Mouse (Mus musculus) kidney, embryonic 16.5 days (tissue): ENCODE data around the gene Nell1. TPM values are rescaled to one million over a fixed set of nuclear protein-coding genes. Genes with fewer than 3 reads are reported as not detected.

Source experiments
- ATAC-seq: fragments of 200-750 bp; cut with Nextera tagmentation; 2 replicates; pipeline ENCODE4 v1.8.0; 2017; ENCODE audit warnings: moderate TSS enrichment; ENCODE audit not compliant: low FRiP score, low TSS enrichment
- H3K27ac ChIP-seq: fragments of 300-500 bp; sonication (generic); 2 replicates; pipeline ENCODE4 v1.5.1; 2014; ENCODE audit warnings: low read length
- H3K27me3 ChIP-seq: fragments of 300-500 bp; sonication (generic); 2 replicates; pipeline ENCODE4 v1.6.1; 2014; ENCODE audit warnings: low read length, control low read depth, mixed read lengths; ENCODE audit not compliant: insufficient read depth
- H3K36me3 ChIP-seq: fragments of 300-500 bp; sonication (generic); 2 replicates; pipeline ENCODE4 v1.6.1; 2014; ENCODE audit warnings: low read length, control low read depth, mixed read lengths; ENCODE audit not compliant: insufficient read depth
- H3K4me1 ChIP-seq: fragments of 300-500 bp; sonication (generic); 2 replicates; pipeline ENCODE4 v1.6.1; 2014; ENCODE audit warnings: low read length, control low read depth, mixed read lengths; ENCODE audit not compliant: insufficient read depth
- H3K4me2 ChIP-seq: fragments of 300-500 bp; sonication (generic); replicated peaks from 2 replicates; pipeline ENCODE4 v1.6.1; 2014; ENCODE audit warnings: low read depth, low read length
- H3K4me3 ChIP-seq: fragments of 300-500 bp; sonication (generic); 2 replicates; pipeline ENCODE4 v1.5.1; 2014; ENCODE audit warnings: mild to moderate bottlenecking, low read length
- H3K9ac ChIP-seq: fragments of 300-500 bp; sonication (generic); replicated peaks from 2 replicates; pipeline ENCODE4 v1.6.1; 2014; ENCODE audit warnings: low read length
- H3K9me3 ChIP-seq: fragments of 300-500 bp; sonication (generic); 2 replicates; pipeline ENCODE4 v1.6.1; 2016; ENCODE audit warnings: low read length, control low read depth
- WGBS: fragments of 180-500 bp; shearing (Covaris S2); extraction: QIAGEN DNeasy Blood & Tissue Kit; methylation state at CpG from one replicate; pipeline ENCODE4 v1.1.7; 2014; 5-methylcytosine and 5-hydroxymethylcytosine counted together
- polyA plus RNA-seq: library from polyadenylated mRNA; unstranded; fragments of >200 nt; fragmentation: Nextera tagmentation; extraction: Ambion mirVana; gene quantifications from 2 replicates; pipeline ENCODE4 v1.2.1, GENCODE M21; 2015

Nell1 gene
- polyA plus RNA-seq, 1 experiment from 2014 or later, result 10.9 TPM

- 83% methylated on average over 2 of the region's 2 CpGs for WGBS
Observed at GRCm38 (mm10) chr7:50226621-50227020, 252.0 kb downstream of the Nell1 start.

GRCm38 (mm10) chr7:50228273-50228672 lies 253.6 kb downstream of the Nell1 start:
- Histone ChIP-seq H3K4me3 (no peak overlapping the region), H3K4me2 (no peak overlapping the region), H3K27ac (no peak overlapping the region), H3K9ac (no peak overlapping the region), H3K36me3 (no peaks in the 10 kb centered on the region), H3K27me3 (no peaks in the 10 kb centered on the region), H3K4me1 (no peaks in the 10 kb centered on the region), H3K9me3 (no peaks in the 10 kb centered on the region)
- 50% methylated on average over 4 of the region's 4 CpGs for WGBS
- no peak for ATAC-seq

More at GRCm38 (mm10) chr7:50226621-50227020, 252.0 kb downstream of the Nell1 start:
- no peak overlapping the region for H3K4me3 ChIP-seq
- no peak overlapping the region for H3K27ac ChIP-seq
- no peak overlapping the region for H3K9ac ChIP-seq
- H3K4me2 ChIP-seq, result no peak overlapping the region
- no peaks in the 10 kb centered on the region for H3K4me1 ChIP-seq
- no peaks in the 10 kb centered on the region for H3K9me3 ChIP-seq
- ATAC-seq, result no peak
- no peaks in the 10 kb centered on the region for H3K36me3 ChIP-seq
- H3K27me3 ChIP-seq, result no peaks in the 10 kb centered on the region

GRCm38 (mm10) chr7:50241213-50241612 lies 266.5 kb downstream of the Nell1 start:
- WGBS, result 75% methylated on average over 4 of the region's 4 CpGs
- Histone ChIP-seq H3K4me1 (no peaks in the 10 kb centered on the region), H3K4me3 (no peak overlapping the region), H3K27me3 (no peaks in the 10 kb centered on the region), H3K36me3 (no peaks in the 10 kb centered on the region), H3K9ac (no peak overlapping the region), H3K4me2 (no peak overlapping the region), H3K27ac (no peak overlapping the region), H3K9me3 (no peaks in the 10 kb centered on the region; the same call in 1 of the 2 replicates)
- no peak for ATAC-seq

- Histone ChIP-seq H3K27me3 (no peaks in the 10 kb centered on the region), H3K4me1 (no peaks in the 10 kb centered on the region), H3K9me3 (no peaks in the 10 kb centered on the region; the same call in 1 of the 2 replicates), H3K36me3 (no peaks in the 10 kb centered on the region), H3K4me2 (no peak overlapping the region), H3K4me3 (no peak overlapping the region), H3K27ac (no peak overlapping the region), H3K9ac (no peak overlapping the region)
- WGBS, result 66% methylated on average over 5 of the region's 5 CpGs
- ATAC-seq, result no peak
Observed at GRCm38 (mm10) chr7:50241634-50242273, 267.1 kb downstream of the Nell1 start.

GRCm38 (mm10) chr7:50253166-50253565 lies 278.5 kb downstream of the Nell1 start:
- no peaks in the 10 kb centered on the region for H3K9me3 ChIP-seq
- no peak overlapping the region for H3K27ac ChIP-seq
- H3K9ac ChIP-seq, result no peak overlapping the region
- H3K27me3 ChIP-seq, result no peaks in the 10 kb centered on the region
- H3K4me3 ChIP-seq, result no peak overlapping the region
- no peak for ATAC-seq
- H3K36me3 ChIP-seq, result no peaks in the 10 kb centered on the region
- no peaks in the 10 kb centered on the region for H3K4me1 ChIP-seq
- no peak overlapping the region for H3K4me2 ChIP-seq
- 72% methylated on average over 3 of the region's 3 CpGs for WGBS

GRCm38 (mm10) chr7:50260016-50260415 lies 285.4 kb downstream of the Nell1 start:
- WGBS, result 76% methylated on average over 3 of the region's 3 CpGs
- ATAC-seq, result no peak
- Histone ChIP-seq H3K27me3 (no peaks in the 10 kb centered on the region), H3K4me1 (no peaks in the 10 kb centered on the region), H3K4me3 (no peak overlapping the region), H3K9ac (no peak overlapping the region), H3K4me2 (no peak overlapping the region), H3K36me3 (no peaks in the 10 kb centered on the region), H3K27ac (no peak overlapping the region), H3K9me3 (no peaks in the 10 kb centered on the region)

- H3K9me3 ChIP-seq, result no peaks in the 10 kb centered on the region
- H3K4me1 ChIP-seq, result no peaks in the 10 kb centered on the region
- H3K4me3 ChIP-seq, result no peak overlapping the region
- H3K27me3 ChIP-seq, result no peaks in the 10 kb centered on the region
- 32% methylated on average over 3 of the region's 3 CpGs for WGBS
- no peak overlapping the region for H3K27ac ChIP-seq
- no peaks in the 10 kb centered on the region for H3K36me3 ChIP-seq
- no peak overlapping the region for H3K9ac ChIP-seq
- peak; percentile 42; the same call in 1 of the 2 replicates for ATAC-seq
- H3K4me2 ChIP-seq, result no peak overlapping the region
Observed at GRCm38 (mm10) chr7:50295508-50295907, 320.8 kb downstream of the Nell1 start.

GRCm38 (mm10) chr7:50338226-50338625 lies 363.6 kb downstream of the Nell1 start:
- no peaks in the 10 kb centered on the region for H3K36me3 ChIP-seq
- WGBS, result 88% methylated on average over 5 of the region's 5 CpGs
- ATAC-seq, result no peak

GRCm38 (mm10) chr7:50338757-50339156 lies 364.1 kb downstream of the Nell1 start:
- H3K4me2 ChIP-seq, result no peak overlapping the region
- no peak overlapping the region for H3K4me3 ChIP-seq
- H3K9ac ChIP-seq, result no peak overlapping the region
- no peak for ATAC-seq
- no peaks in the 10 kb centered on the region for H3K9me3 ChIP-seq
- 85% methylated on average over 5 of the region's 5 CpGs for WGBS
- H3K27me3 ChIP-seq, result no peaks in the 10 kb centered on the region
- no peak overlapping the region for H3K27ac ChIP-seq
- no peaks in the 10 kb centered on the region for H3K36me3 ChIP-seq
- H3K4me1 ChIP-seq, result no peaks in the 10 kb centered on the region

More at GRCm38 (mm10) chr7:50338226-50338625, 363.6 kb downstream of the Nell1 start:
- Histone ChIP-seq H3K9ac (no peak overlapping the region), H3K27me3 (no peaks in the 10 kb centered on the region), H3K27ac (no peak overlapping the region), H3K9me3 (no peaks in the 10 kb centered on the region), H3K4me3 (no peak overlapping the region), H3K4me1 (no peaks in the 10 kb centered on the region), H3K4me2 (no peak overlapping the region)

GRCm38 (mm10) chr7:50351564-50351963 lies 376.9 kb downstream of the Nell1 start:
- no peak overlapping the region for H3K27ac ChIP-seq

More at GRCm38 (mm10) chr7:50351564-50351963, 376.9 kb downstream of the Nell1 start:
- Histone ChIP-seq H3K36me3 (no peaks in the 10 kb centered on the region), H3K4me1 (peaks cover 3% of the 10 kb centered on the region; the same call in 1 of the 2 replicates), H3K27me3 (no peaks in the 10 kb centered on the region), H3K4me3 (no peak overlapping the region), H3K4me2 (no peak overlapping the region), H3K9ac (no peak overlapping the region), H3K9me3 (no peaks in the 10 kb centered on the region)
- 23% methylated on average over 2 of the region's 2 CpGs for WGBS
- peak; percentile 78 for ATAC-seq
